Mouse (Mus musculus): ENCODE data around the gene Gsta2. TPM values are rescaled to one million over a fixed set of nuclear protein-coding genes. Genes with fewer than 3 reads are reported as not detected.
"Not testable (repeated sequence)": the region's sequence is repeated elsewhere in the genome, so short reads cannot be mapped to it uniquely, and the experiment has no call there.

The Gsta2 gene
- polyA plus RNA-seq, 1 experiment = not detected

GRCm38 (mm10) chr9:78374885-78375389 is 19.3 kb upstream of the Gsta2 start:
- WGBS = 60% methylated on average over 1 of the region's 1 CpGs
- no peaks in the 10 kb centered on the region for H3K27me3 ChIP-seq (ENCODE audit: control insufficient read depth, insufficient read depth, low read length)
- no peaks in the 10 kb centered on the region for H3K4me1 ChIP-seq (ENCODE audit: control insufficient read depth, insufficient read depth, insufficient read length, low read length)
- H3K4me3 ChIP-seq (ENCODE audit: low read depth, low read length) = no peak overlapping the region
- no peak overlapping the region for H3K27ac ChIP-seq (ENCODE audit: insufficient read depth, low read depth, low read length)
- TF ChIP-seq CTCF (IDR thresholded peaks at IDR 0.05; ENCODE audit: extremely low read depth, insufficient read length, insufficient replicate concordance, low read depth, low read length) (no peak), POLR2A (IDR thresholded peaks at IDR 0.05; ENCODE audit: low read depth, low read length) (no peak)
- H3K36me3 ChIP-seq (ENCODE audit: control insufficient read depth, insufficient read depth, low read length) = no peaks in the 10 kb centered on the region

- TF ChIP-seq POLR2A (IDR thresholded peaks at IDR 0.05; ENCODE audit: low read depth, low read length) (no peak), CTCF (IDR thresholded peaks at IDR 0.05; ENCODE audit: extremely low read depth, insufficient read length, insufficient replicate concordance, low read depth, low read length) (no peak)
- Histone ChIP-seq H3K27ac (ENCODE audit: insufficient read depth, low read depth, low read length) (no peak overlapping the region), H3K27me3 (ENCODE audit: control insufficient read depth, insufficient read depth, low read length) (no peaks in the 10 kb centered on the region), H3K36me3 (ENCODE audit: control insufficient read depth, insufficient read depth, low read length) (no peaks in the 10 kb centered on the region), H3K4me1 (ENCODE audit: control insufficient read depth, insufficient read depth, insufficient read length, low read length) (no peaks in the 10 kb centered on the region), H3K4me3 (ENCODE audit: low read depth, low read length) (no peak overlapping the region)
- 57% methylated on average over 5 of the region's 5 CpGs for WGBS
Measured at GRCm38 (mm10) chr9:78374397-78374796, 18.8 kb upstream of the Gsta2 start.

DNA sequence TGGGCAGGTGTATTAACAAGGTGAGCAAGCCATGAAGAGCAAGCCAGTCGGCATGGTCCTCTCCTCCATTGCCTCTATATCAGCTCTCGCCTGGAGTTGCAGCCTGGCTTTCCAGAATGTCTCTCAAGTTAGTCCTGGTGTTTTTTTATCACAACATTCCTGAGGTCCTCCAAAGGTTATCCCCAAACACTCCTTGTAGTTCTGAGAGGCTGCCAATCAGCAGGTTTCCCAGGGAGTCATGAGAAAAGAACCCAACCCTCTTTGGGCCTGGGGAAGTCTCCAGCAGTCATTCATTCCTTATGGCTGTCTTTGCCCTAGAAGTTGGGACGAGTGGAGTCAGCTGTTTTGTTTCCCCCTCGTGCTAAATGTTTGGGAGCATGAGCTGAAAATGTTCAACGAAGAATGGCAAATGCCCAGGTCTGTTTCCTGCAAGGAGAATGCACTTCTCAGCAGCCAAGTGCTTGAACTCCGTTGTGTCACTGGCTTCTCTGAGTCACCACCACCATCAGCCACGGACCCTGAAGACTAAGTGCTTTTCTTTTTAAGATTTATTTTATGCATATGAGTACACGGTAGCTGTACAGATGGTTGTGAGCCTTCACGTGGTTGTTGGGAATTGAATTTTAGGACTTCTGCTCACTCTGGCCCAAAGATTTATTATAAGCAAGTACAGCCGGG is 17.4 kb upstream of the Gsta2 start:
- H3K4me1 ChIP-seq (ENCODE audit: control insufficient read depth, insufficient read depth, insufficient read length, low read length) = no peaks in the 10 kb centered on the region
- H3K27ac ChIP-seq (ENCODE audit: insufficient read depth, low read depth, low read length) = no peak overlapping the region
- no peaks in the 10 kb centered on the region for H3K36me3 ChIP-seq (ENCODE audit: control insufficient read depth, insufficient read depth, low read length)
- no peak for TF ChIP-seq POLR2A (IDR thresholded peaks at IDR 0.05; ENCODE audit: low read depth, low read length)
- TF ChIP-seq CTCF (IDR thresholded peaks at IDR 0.05; ENCODE audit: extremely low read depth, insufficient read length, insufficient replicate concordance, low read depth, low read length) = no peak
- H3K4me3 ChIP-seq (ENCODE audit: low read depth, low read length) = no peak overlapping the region
- WGBS = 76% methylated on average over 10 of the region's 10 CpGs
- H3K27me3 ChIP-seq (ENCODE audit: control insufficient read depth, insufficient read depth, low read length) = no peaks in the 10 kb centered on the region

GRCm38 (mm10) chr9:78371441-78371840 is 15.9 kb upstream of the Gsta2 start:
- Histone ChIP-seq H3K27ac (ENCODE audit: insufficient read depth, low read depth, low read length) (no peak overlapping the region), H3K4me1 (ENCODE audit: control insufficient read depth, insufficient read depth, insufficient read length, low read length) (no peaks in the 10 kb centered on the region), H3K36me3 (ENCODE audit: control insufficient read depth, insufficient read depth, low read length) (no peaks in the 10 kb centered on the region), H3K4me3 (ENCODE audit: low read depth, low read length) (no peak overlapping the region), H3K27me3 (ENCODE audit: control insufficient read depth, insufficient read depth, low read length) (no peaks in the 10 kb centered on the region)
- 91% methylated on average over 3 of the region's 3 CpGs for WGBS
- no peak for TF ChIP-seq POLR2A (IDR thresholded peaks at IDR 0.05; ENCODE audit: low read depth, low read length)
- TF ChIP-seq CTCF (IDR thresholded peaks at IDR 0.05; ENCODE audit: extremely low read depth, insufficient read length, insufficient replicate concordance, low read depth, low read length) = no peak

DNA sequence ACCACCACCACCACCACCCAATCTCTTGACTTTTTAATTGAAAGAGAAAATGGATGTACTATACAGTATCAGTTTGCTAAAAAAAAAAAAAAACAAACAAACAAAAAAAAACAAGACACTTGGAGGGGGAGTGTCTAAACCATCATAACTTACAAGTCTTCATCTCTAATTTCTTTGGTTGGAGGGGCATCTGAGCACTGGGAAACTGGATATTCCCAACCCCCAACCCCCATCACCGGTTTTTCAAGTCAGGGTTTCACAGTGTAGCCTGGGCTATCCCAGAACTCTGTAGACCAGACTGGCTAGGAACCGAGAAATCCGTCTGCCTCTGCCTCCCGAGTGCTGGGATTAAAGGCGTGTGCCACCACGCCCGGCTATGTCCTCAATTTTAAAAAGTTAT is 14.2 kb upstream of the Gsta2 start:
- H3K36me3 ChIP-seq (ENCODE audit: control insufficient read depth, insufficient read depth, low read length) = no peaks in the 10 kb centered on the region
- no peak overlapping the region for H3K27ac ChIP-seq (ENCODE audit: insufficient read depth, low read depth, low read length)
- H3K27me3 ChIP-seq (ENCODE audit: control insufficient read depth, insufficient read depth, low read length) = no peaks in the 10 kb centered on the region
- no peaks in the 10 kb centered on the region for H3K4me1 ChIP-seq (ENCODE audit: control insufficient read depth, insufficient read depth, insufficient read length, low read length)
- no peak for TF ChIP-seq CTCF (IDR thresholded peaks at IDR 0.05; ENCODE audit: extremely low read depth, insufficient read length, insufficient replicate concordance, low read depth, low read length)
- TF ChIP-seq POLR2A (IDR thresholded peaks at IDR 0.05; ENCODE audit: low read depth, low read length) = no peak
- H3K4me3 ChIP-seq (ENCODE audit: low read depth, low read length) = no peak overlapping the region
- 84% methylated on average over 7 of the region's 7 CpGs for WGBS

DNA sequence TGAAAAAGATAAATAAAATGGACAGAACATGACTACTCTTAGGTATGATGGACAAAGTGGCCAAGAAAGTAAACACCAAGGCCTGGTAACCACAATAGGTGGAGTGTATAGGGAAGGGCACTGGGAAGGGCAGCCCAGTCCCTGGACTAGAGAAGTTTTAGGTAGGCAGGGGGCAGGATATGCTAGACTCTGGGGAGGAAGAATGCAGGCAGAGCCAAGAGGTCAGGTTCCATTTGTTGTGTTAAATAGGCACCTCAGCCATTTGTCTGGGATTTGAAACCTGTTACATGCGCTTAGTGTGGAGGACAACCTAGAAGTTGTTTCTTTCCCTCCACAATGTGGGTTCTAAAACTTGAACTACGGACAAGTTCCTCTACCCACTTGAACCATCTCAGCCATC is 13.8 kb upstream of the Gsta2 start:
- no peaks in the 10 kb centered on the region for H3K4me1 ChIP-seq (ENCODE audit: control insufficient read depth, insufficient read depth, insufficient read length, low read length)
- H3K27me3 ChIP-seq (ENCODE audit: control insufficient read depth, insufficient read depth, low read length) = no peaks in the 10 kb centered on the region
- H3K4me3 ChIP-seq (ENCODE audit: low read depth, low read length) = no peak overlapping the region
- no peak for TF ChIP-seq CTCF (IDR thresholded peaks at IDR 0.05; ENCODE audit: extremely low read depth, insufficient read length, insufficient replicate concordance, low read depth, low read length)
- no peak for TF ChIP-seq POLR2A (IDR thresholded peaks at IDR 0.05; ENCODE audit: low read depth, low read length)
- no peaks in the 10 kb centered on the region for H3K36me3 ChIP-seq (ENCODE audit: control insufficient read depth, insufficient read depth, low read length)
- WGBS = 93% methylated on average over 2 of the region's 2 CpGs
- H3K27ac ChIP-seq (ENCODE audit: insufficient read depth, low read depth, low read length) = no peak overlapping the region

- TF ChIP-seq CTCF (IDR thresholded peaks at IDR 0.05; ENCODE audit: extremely low read depth, insufficient read length, insufficient replicate concordance, low read depth, low read length) (no peak), POLR2A (IDR thresholded peaks at IDR 0.05; ENCODE audit: low read depth, low read length) (no peak)
- Histone ChIP-seq H3K4me1 (ENCODE audit: control insufficient read depth, insufficient read depth, insufficient read length, low read length) (no peaks in the 10 kb centered on the region), H3K27me3 (ENCODE audit: control insufficient read depth, insufficient read depth, low read length) (no peaks in the 10 kb centered on the region), H3K4me3 (ENCODE audit: low read depth, low read length) (no peak overlapping the region), H3K36me3 (ENCODE audit: control insufficient read depth, insufficient read depth, low read length) (no peaks in the 10 kb centered on the region), H3K27ac (ENCODE audit: insufficient read depth, low read depth, low read length) (no peak overlapping the region)
- WGBS = 70% methylated on average over 3 of the region's 3 CpGs
Measured at GRCm38 (mm10) chr9:78368671-78369293, 13.2 kb upstream of the Gsta2 start.

DNA sequence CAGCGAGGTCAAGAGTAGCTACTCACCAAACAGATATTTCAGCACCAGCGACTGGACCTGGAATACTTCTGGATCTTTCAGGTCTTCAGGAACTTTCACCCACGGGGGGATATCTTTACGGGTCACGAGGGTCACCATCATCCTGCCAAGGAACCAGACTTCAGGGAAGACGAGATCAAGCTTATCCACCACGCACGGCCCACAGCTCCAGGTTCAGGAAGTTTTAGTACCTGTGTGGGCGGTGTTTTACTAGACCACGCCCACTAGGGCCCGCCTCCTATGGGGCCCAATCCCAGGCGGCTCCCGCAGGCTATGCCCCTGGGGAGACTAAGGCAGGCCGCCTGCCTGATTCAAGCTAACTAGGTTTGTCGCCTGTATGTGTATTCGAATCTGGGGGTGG is 12.4 kb upstream of the Gsta2 start, which contains the start of gene Dppa5a:
Dppa5a (minus strand) TSS at position 219 of the 400 bp plus-strand sequence.
- not testable (repeated sequence) for H3K4me3 ChIP-seq (ENCODE audit: low read depth, low read length); H3K36me3 ChIP-seq (ENCODE audit: control insufficient read depth, insufficient read depth, low read length); H3K27me3 ChIP-seq (ENCODE audit: control insufficient read depth, insufficient read depth, low read length); H3K4me1 ChIP-seq (ENCODE audit: control insufficient read depth, insufficient read depth, insufficient read length, low read length); H3K27ac ChIP-seq (ENCODE audit: insufficient read depth, low read depth, low read length)
- WGBS = 91% methylated on average over 16 of the region's 16 CpGs

Measured in small intestine, adult 2 months (tissue).